Mouse (Mus musculus) CH12.LX (cell line): Measurements from ENCODE around the gene Tex29.

Source experiments
- CTCF ChIP-seq, 2 experiments: IDR thresholded peaks in 1 of 2; conservative IDR thresholded peaks in 1 of 2; 2 replicates each; pipeline ENCODE4 v1.5.1; 2011 to 2012; ENCODE audit warnings: low read depth in 2 of 2, low read length in 2 of 2, improper control_type of control experiment in 1 of 2, inconsistent platforms in 1 of 2, mild to moderate bottlenecking in 1 of 2, moderate library complexity in 1 of 2
- ELF1 ChIP-seq: IDR thresholded peaks from 2 replicates; pipeline ENCODE4 v1.6.1; 2014; ENCODE audit warnings: low read depth, mild to moderate bottlenecking, inconsistent platforms, low read length, improper control_type of control experiment
- EP300 ChIP-seq: IDR thresholded peaks from 2 replicates; pipeline ENCODE4 v1.6.1; 2011; ENCODE audit warnings: low read length, improper control_type of control experiment
- GABPA ChIP-seq: IDR thresholded peaks from 2 replicates; pipeline ENCODE4 v1.6.1; 2012; ENCODE audit warnings: low read depth, low read length, improper control_type of control experiment, inconsistent platforms; ENCODE audit not compliant: insufficient replicate concordance
- JUND ChIP-seq: conservative IDR thresholded peaks from 2 replicates; pipeline ENCODE4 v1.6.1; 2011; ENCODE audit warnings: low read depth, low read length, improper control_type of control experiment
- MEF2A ChIP-seq: IDR thresholded peaks from 2 replicates; pipeline ENCODE4 v1.6.1; 2014; ENCODE audit warnings: low read depth, mild to moderate bottlenecking, inconsistent platforms, low read length, improper control_type of control experiment, borderline replicate concordance
- MXI1 ChIP-seq: IDR thresholded peaks from 2 replicates; pipeline ENCODE4 v1.6.1; 2011; ENCODE audit warnings: mild to moderate bottlenecking, low read depth, low read length, improper control_type of control experiment
- MYC ChIP-seq: IDR thresholded peaks from 2 replicates; pipeline ENCODE4 v1.6.1; 2011; ENCODE audit warnings: low read depth, mild to moderate bottlenecking, improper control_type of control experiment, low read length
- POLR2A ChIP-seq: IDR thresholded peaks from 2 replicates; pipeline ENCODE4 v1.6.1; 2011; ENCODE audit warnings: low read depth, mild to moderate bottlenecking, improper control_type of control experiment, low read length
- RCOR1 ChIP-seq: conservative IDR thresholded peaks from 2 replicates; pipeline ENCODE4 v1.6.1; 2012; ENCODE audit warnings: low read depth, mild to moderate bottlenecking, inconsistent platforms, low read length, improper control_type of control experiment
- SIN3A ChIP-seq: IDR thresholded peaks from 2 replicates; pipeline ENCODE4 v1.6.1; 2012; ENCODE audit warnings: low read length, improper control_type of control experiment, inconsistent platforms
- USF2 ChIP-seq: conservative IDR thresholded peaks from 2 replicates; pipeline ENCODE4 v1.6.1; 2011; ENCODE audit warnings: low read depth, low read length, improper control_type of control experiment
- ZKSCAN1 ChIP-seq: IDR thresholded peaks from 2 replicates; pipeline ENCODE4 v1.6.1; 2012; ENCODE audit warnings: low read depth, inconsistent platforms, low read length, improper control_type of control experiment, borderline replicate concordance

DNA sequence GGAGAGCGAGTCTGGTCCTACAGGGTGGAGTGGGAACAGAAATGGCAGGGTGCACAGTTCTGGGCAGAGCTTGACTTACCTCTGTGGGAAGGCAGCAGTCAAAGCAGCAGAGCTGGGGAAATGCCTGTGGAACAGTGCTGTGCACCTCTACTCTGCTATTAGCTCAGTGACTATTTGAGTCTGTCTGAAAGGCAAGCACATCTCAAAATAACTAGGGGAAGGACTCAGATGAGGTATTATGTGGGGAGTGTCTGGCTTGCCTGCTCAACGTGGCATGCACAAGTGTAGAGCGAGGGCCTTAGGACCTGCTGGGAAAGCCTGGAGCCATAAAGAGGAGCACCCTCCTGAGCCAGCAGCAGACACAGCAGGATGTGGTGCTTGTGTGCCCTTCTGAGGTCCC lies 32.9 kb upstream of the Tex29 start:
- TF ChIP-seq EP300 (no peak), MEF2A (no peak), POLR2A (no peak), MXI1 (no peak), JUND (no peak), MYC (no peak), CTCF (conservative IDR thresholded peaks at IDR 0.05 in 1 of 2, IDR thresholded peaks at IDR 0.05 in 1 of 2; ENCODE audit: low read depth in 2 of 2, low read length in 2 of 2) (no peak), GABPA (no peak), SIN3A (no peak), ELF1 (no peak), USF2 (no peak), RCOR1 (no peak), ZKSCAN1 (no peak)
